Mouse (Mus musculus) midbrain, postnatal 0 days (tissue): ENCODE measurements around the gene Mrpl38. TPM values are rescaled to one million over a fixed set of nuclear protein-coding genes. Genes with fewer than 3 reads are reported as not detected.

ENCODE experiments used
- ATAC-seq: fragments of 200-750 bp; cut with Nextera tagmentation; 2 replicates; pipeline ENCODE4 v1.8.0; 2017; ENCODE audit warnings: moderate number of reproducible peaks, mild to moderate bottlenecking, moderate TSS enrichment, moderate library complexity; ENCODE audit not compliant: low FRiP score
- DNase-seq: peaks from one replicate; pipeline ENCODE4 v3.0.0-alpha.2; 2015; ENCODE audit warnings: low spot score
- H3K27ac ChIP-seq: fragments of 300-500 bp; sonication (generic); 2 replicates; pipeline ENCODE4 v1.5.1; 2014; ENCODE audit warnings: low read depth, mild to moderate bottlenecking, low read length, mixed read lengths
- H3K27me3 ChIP-seq: fragments of 300-500 bp; sonication (generic); 2 replicates; pipeline ENCODE4 v1.6.1; 2014; ENCODE audit warnings: low read length, control low read depth, mixed read lengths; ENCODE audit not compliant: insufficient read depth
- H3K36me3 ChIP-seq: fragments of 300-500 bp; sonication (generic); 2 replicates; pipeline ENCODE4 v1.6.1; 2014; ENCODE audit warnings: low read length, control low read depth, mixed read lengths; ENCODE audit not compliant: insufficient read depth
- H3K4me1 ChIP-seq: fragments of 300-500 bp; sonication (generic); 2 replicates; pipeline ENCODE4 v1.6.1; 2014; ENCODE audit warnings: mild to moderate bottlenecking, control low read depth, antibody characterized with exemption, low read length, mixed read lengths; ENCODE audit not compliant: insufficient read depth
- H3K4me2 ChIP-seq: fragments of 300-500 bp; sonication (generic); 2 replicates; pipeline ENCODE4 v1.6.1; 2014; ENCODE audit warnings: low read depth, mild to moderate bottlenecking, low read length, mixed read lengths; ENCODE audit not compliant: poor library complexity, severe bottlenecking
- H3K4me3 ChIP-seq: fragments of 300-500 bp; sonication (generic); 2 replicates; pipeline ENCODE4 v1.5.1; 2014; ENCODE audit warnings: low read depth, mild to moderate bottlenecking, low read length, moderate library complexity
- H3K9ac ChIP-seq: fragments of 300-500 bp; sonication (generic); replicated peaks from 2 replicates; pipeline ENCODE4 v1.6.1; 2014; ENCODE audit warnings: mild to moderate bottlenecking, low read length, moderate library complexity, mixed read lengths; ENCODE audit not compliant: poor library complexity, severe bottlenecking
- H3K9me3 ChIP-seq: fragments of 300-500 bp; sonication (generic); 2 replicates; pipeline ENCODE4 v1.6.1; 2016; ENCODE audit warnings: low read length, control low read depth
- CTCF ChIP-seq: IDR thresholded peaks from 2 replicates; pipeline ENCODE4 v1.5.1; 2016; ENCODE audit warnings: antibody characterized with exemption, mild to moderate bottlenecking
- WGBS: fragments of 180-500 bp; shearing (Covaris S2); extraction: QIAGEN DNeasy Blood & Tissue Kit; methylation state at CpG from one replicate; pipeline ENCODE4 v1.1.7; 2014; 5-methylcytosine and 5-hydroxymethylcytosine counted together
- polyA plus RNA-seq: library from polyadenylated mRNA; unstranded; fragments of >200 nt; fragmentation: Nextera tagmentation; extraction: Ambion mirVana; gene quantifications from 2 replicates; pipeline ENCODE4 v1.2.1, GENCODE M21; 2015
- total RNA-seq: library from RNA; depleted of rRNA; stranded (reverse); fragments of >200 nt; gene quantifications from 2 replicates; pipeline ENCODE4 v1.2.3, GENCODE M21; 2014

The Mrpl38 gene
- total and polyA plus RNA-seq, 2 experiments from 2014 or later, result 77.0 to 100 TPM

GRCm38 (mm10) chr11:116149341-116149740 lies 10.7 kb upstream of the Mrpl38 start:
- no peak overlapping the region for H3K4me3 ChIP-seq
- no peak overlapping the region for H3K27ac ChIP-seq
- 86% methylated on average over 6 of the region's 6 CpGs for WGBS

GRCm38 (mm10) chr11:116148761-116149221 lies 10.1 kb upstream of the Mrpl38 start:
- no peak overlapping the region for H3K4me2 ChIP-seq
- no peak overlapping the region for H3K9ac ChIP-seq
- H3K9me3 ChIP-seq, result no peaks in the 10 kb centered on the region
- H3K4me3 ChIP-seq, result no peak overlapping the region
- no peaks in the 10 kb centered on the region for H3K4me1 ChIP-seq
- TF ChIP-seq CTCF, result no peak
- DNase-seq (peak; percentile 66), ATAC-seq (0 out of 2 replicates have a peak, but pooled peaks have one; percentile 3)
- 70% methylated on average over 20 of the region's 20 CpGs for WGBS
- no peaks in the 10 kb centered on the region for H3K27me3 ChIP-seq
- H3K27ac ChIP-seq, result no peak overlapping the region
- peaks cover 89% of the 10 kb centered on the region for H3K36me3 ChIP-seq

More at GRCm38 (mm10) chr11:116149341-116149740, 10.7 kb upstream of the Mrpl38 start:
- Histone ChIP-seq H3K9ac (no peak overlapping the region), H3K4me1 (no peaks in the 10 kb centered on the region), H3K4me2 (no peak overlapping the region), H3K36me3 (peaks cover 91% of the 10 kb centered on the region), H3K27me3 (no peaks in the 10 kb centered on the region), H3K9me3 (no peaks in the 10 kb centered on the region)
- DNase-seq, result no peak
- no peak for TF ChIP-seq CTCF
- ATAC-seq, result no peak

GRCm38 (mm10) chr11:116146294-116146985 lies 7.8 kb upstream of the Mrpl38 start:
- 74% methylated on average over 25 of the region's 25 CpGs for WGBS
- ATAC-seq, result peak; percentile 33; the same call in 1 of the 2 replicates
- peak; percentile 55 for DNase-seq
- no peak overlapping the region for H3K4me3 ChIP-seq
- no peaks in the 10 kb centered on the region for H3K4me1 ChIP-seq
- peak overlapping the region; percentile 18; the same call in 1 of the 2 replicates for H3K27ac ChIP-seq
- H3K27me3 ChIP-seq, result no peaks in the 10 kb centered on the region
- H3K9me3 ChIP-seq, result no peaks in the 10 kb centered on the region
- no peak overlapping the region for H3K9ac ChIP-seq
- no peak overlapping the region for H3K4me2 ChIP-seq
- H3K36me3 ChIP-seq, result peaks cover 77% of the 10 kb centered on the region
- no peak for TF ChIP-seq CTCF

GRCm38 (mm10) chr11:116145481-116146293 lies 7.0 kb upstream of the Mrpl38 start:
- no peak for TF ChIP-seq CTCF
- H3K4me1 ChIP-seq, result no peaks in the 10 kb centered on the region
- H3K27me3 ChIP-seq, result no peaks in the 10 kb centered on the region
- no peaks in the 10 kb centered on the region for H3K9me3 ChIP-seq
- ATAC-seq (no peak), DNase-seq (no peak)
- peak overlapping the region; percentile 38; the same call in 1 of the 2 replicates for H3K27ac ChIP-seq
- peaks cover 72% of the 10 kb centered on the region for H3K36me3 ChIP-seq
- H3K4me3 ChIP-seq, result no peak overlapping the region
- H3K4me2 ChIP-seq, result no peak overlapping the region
- WGBS, result 59% methylated on average over 18 of the region's 18 CpGs
- H3K9ac ChIP-seq, result no peak overlapping the region

GRCm38 (mm10) chr11:116143468-116143867 lies 4.8 kb upstream of the Mrpl38 start:
- no peak overlapping the region for H3K9ac ChIP-seq
- no peak for DNase-seq
- no peak for TF ChIP-seq CTCF
- H3K27me3 ChIP-seq, result no peaks in the 10 kb centered on the region
- no peak overlapping the region for H3K27ac ChIP-seq
- WGBS, result 80% methylated on average over 3 of the region's 3 CpGs
- H3K4me3 ChIP-seq, result no peak overlapping the region
- H3K4me2 ChIP-seq, result no peak overlapping the region
- H3K36me3 ChIP-seq, result peaks cover 51% of the 10 kb centered on the region
- ATAC-seq, result no peak
- H3K9me3 ChIP-seq, result no peaks in the 10 kb centered on the region
- no peaks in the 10 kb centered on the region for H3K4me1 ChIP-seq
